In genomic region chr1:36647631-36648030, GRCm38 (mm10) we compare ENCODE assay signal across 17 mouse cellular contexts. TPM values are rescaled to one million over a fixed set of nuclear protein-coding genes. Genes with fewer than 3 reads are reported as not detected.
DNase-seq lines count a peak whose midpoint lies in the region; ATAC-seq and TF ChIP-seq lines count a peak whose summit lies in the region.
"Had no signal": no experiment of that assay in that cellular context is flagged by ENCODE, and none has a peak within 500 bp of the region (broad histone marks: within the 10 kb centered on the region; RNA-seq: fewer than 3 reads in every experiment).

No protein-coding gene starts in this region.

- no peak for TF ChIP-seq POLR2A in cerebellum, adult 2 months (IDR thresholded peaks at IDR 0.05; ENCODE audit: borderline replicate concordance, insufficient read depth, low read length)
- TF ChIP-seq POLR2A in kidney, adult 2 months (IDR thresholded peaks at IDR 0.05; ENCODE audit: low read depth, low read length) = no peak

- no peak for TF ChIP-seq CTCF in cerebellum, adult 2 months (IDR thresholded peaks at IDR 0.05; ENCODE audit: borderline replicate concordance, insufficient read depth, low read depth, low read length)
- TF ChIP-seq CTCF in kidney, postnatal 0 days (IDR thresholded peaks at IDR 0.05; ENCODE audit: low read depth) = peak; percentile 54
- no peak for TF ChIP-seq CTCF in kidney, adult 2 months (conservative IDR thresholded peaks at IDR 0.05; ENCODE audit: insufficient read depth, insufficient read length, low read depth, low read length)

- H3K9me3 ChIP-seq in kidney, postnatal 0 days (replicated peaks; ENCODE audit: low read length) = no peaks in the 10 kb centered on the region
- H3K9me3 ChIP-seq in midbrain, embryonic 10.5 days (replicated peaks) = no peaks in the 10 kb centered on the region
- H3K9me3 ChIP-seq: embryonic facial prominence, embryonic 13.5 days; G1E; midbrain, embryonic 15.5 days; neural tube, embryonic 15.5 days had no signal

- peak; percentile 23 to 35 for DNase-seq in cerebellum, adult 2 months
- no peak for DNase-seq in cerebellum, adult 9-10 months
- DNase-seq in kidney, postnatal 0 days (ENCODE audit: low spot score) = peak; percentile 47
- no peak for DNase-seq in kidney, adult 2 months
- DNase-seq in urinary bladder, postnatal 36 days (ENCODE audit: low spot score in 2 of 2) = peak; percentile 33 to 57
- no peak for DNase-seq in urinary bladder, postnatal 25 days (ENCODE audit: low spot score)
- DNase-seq in yolk sac, embryonic 10.5 days (ENCODE audit: low spot score) = peak; percentile 72
- no peak for DNase-seq in midbrain, embryonic 10.5 days (ENCODE audit: low spot score)
- DNase-seq: cerebellum, postnatal 36 days; gastrocnemius, postnatal 14 days; heart, postnatal 36 days had no signal

- H3K27ac ChIP-seq in cerebellum, adult 2 months (ENCODE audit: insufficient read depth, low read length) = no peak overlapping the region
- no peak overlapping the region for H3K27ac ChIP-seq in kidney, postnatal 0 days
- no peak overlapping the region for H3K27ac ChIP-seq in kidney, adult 2 months (ENCODE audit: insufficient read depth, low read depth, low read length)
- no peak overlapping the region for H3K27ac ChIP-seq in midbrain, embryonic 10.5 days (replicated peaks)
- H3K27ac ChIP-seq: embryonic facial prominence, embryonic 13.5 days; midbrain, embryonic 15.5 days; neural tube, embryonic 15.5 days had no signal

- no peaks in the 10 kb centered on the region for H3K27me3 ChIP-seq in cerebellum, adult 2 months (ENCODE audit: control insufficient read depth, insufficient read depth, low read length)
- no peaks in the 10 kb centered on the region for H3K27me3 ChIP-seq in kidney, postnatal 0 days (ENCODE audit: insufficient read depth, low read length)
- H3K27me3 ChIP-seq in kidney, adult 2 months (replicated peaks; ENCODE audit: control insufficient read depth, insufficient read depth, low read length) = no peaks in the 10 kb centered on the region
- H3K27me3 ChIP-seq in midbrain, embryonic 10.5 days (ENCODE audit: low read depth, poor library complexity, severe bottlenecking) = no peaks in the 10 kb centered on the region
- H3K27me3 ChIP-seq: embryonic facial prominence, embryonic 13.5 days; midbrain, embryonic 15.5 days; neural tube, embryonic 15.5 days had no signal

- H3K36me3 ChIP-seq in kidney, postnatal 0 days (ENCODE audit: insufficient read depth, low read length) = no peaks in the 10 kb centered on the region
- H3K36me3 ChIP-seq in kidney, adult 2 months (ENCODE audit: control insufficient read depth, insufficient read depth, low read length) = no peaks in the 10 kb centered on the region
- H3K36me3 ChIP-seq in midbrain, embryonic 10.5 days = no peaks in the 10 kb centered on the region
- H3K36me3 ChIP-seq: embryonic facial prominence, embryonic 13.5 days; G1E; midbrain, embryonic 15.5 days; neural tube, embryonic 15.5 days had no signal

- peak; percentile 78 for ATAC-seq in kidney, postnatal 0 days (replicated peaks; ENCODE audit: low FRiP score, low read depth)
- ATAC-seq: forebrain, embryonic 14.5 days; midbrain, embryonic 15.5 days had no signal

- H3K9ac ChIP-seq in kidney, postnatal 0 days (ENCODE audit: low read depth, low read length) = no peak overlapping the region
- H3K9ac ChIP-seq: embryonic facial prominence, embryonic 13.5 days; midbrain, embryonic 15.5 days; neural tube, embryonic 15.5 days had no signal

- H3K4me1 ChIP-seq in cerebellum, adult 2 months (ENCODE audit: control insufficient read depth, insufficient read depth, low read length) = peaks cover 11% of the 10 kb centered on the region
- H3K4me1 ChIP-seq in kidney, postnatal 0 days (replicated peaks; ENCODE audit: insufficient read depth, low read length) = no peaks in the 10 kb centered on the region
- no peaks in the 10 kb centered on the region for H3K4me1 ChIP-seq in kidney, adult 2 months (ENCODE audit: control insufficient read depth, insufficient read depth, low read length)
- peaks cover 5% of the 10 kb centered on the region; the same call in 1 of the 2 replicates for H3K4me1 ChIP-seq in midbrain, embryonic 10.5 days
- H3K4me1 ChIP-seq: embryonic facial prominence, embryonic 13.5 days; midbrain, embryonic 15.5 days; neural tube, embryonic 15.5 days had no signal

- no peak overlapping the region for H3K4me2 ChIP-seq in kidney, postnatal 0 days (ENCODE audit: low read length)
- H3K4me2 ChIP-seq: embryonic facial prominence, embryonic 13.5 days; liver, embryonic 11.5 days; midbrain, embryonic 15.5 days; neural tube, embryonic 15.5 days had no signal

- WGBS in cerebellum, adult 2 months = 17% methylated on average over 5 of the region's 5 CpGs
- WGBS in kidney, postnatal 0 days = 41% methylated on average over 5 of the region's 5 CpGs
- 36% methylated on average over 5 of the region's 5 CpGs for WGBS in kidney, adult 2 months
- 67% methylated on average over 5 of the region's 5 CpGs for WGBS in midbrain, embryonic 10.5 days

- no peak overlapping the region for H3K4me3 ChIP-seq in cerebellum, adult 2 months (replicated peaks; ENCODE audit: insufficient read depth, low read depth, low read length)
- H3K4me3 ChIP-seq in kidney, postnatal 0 days (replicated peaks; ENCODE audit: low read depth, low read length) = no peak overlapping the region
- no peak overlapping the region for H3K4me3 ChIP-seq in kidney, adult 2 months (ENCODE audit: insufficient read depth, low read depth, low read length)
- H3K4me3 ChIP-seq in midbrain, embryonic 10.5 days = no peak overlapping the region
- H3K4me3 ChIP-seq: embryonic facial prominence, embryonic 13.5 days; midbrain, embryonic 15.5 days; neural tube, embryonic 15.5 days had no signal

RNA-seq across cellular contexts. Expression of gene Fam178b, which starts 35.4 kb away (rescaled TPM):
- 1.1 and 1.4 TPM in 2 replicates for polyA plus RNA-seq in cerebellum, adult 2 months (2012; rRNA removed)
- 1.0 and 1.6 TPM in 2 replicates for polyA plus RNA-seq in kidney, postnatal 0 days (2015; fragmentation: Nextera tagmentation; extraction: Ambion mirVana)
- polyA plus RNA-seq in kidney, adult 2 months (2012; rRNA removed) = 0.35 and 1.1 TPM in 2 replicates
- polyA plus RNA-seq in midbrain, embryonic 10.5 days (2016; fragmentation: Nextera tagmentation; extraction: Ambion mirVana) = 0.33 and 0.50 TPM in 2 replicates
- polyA plus RNA-seq: forebrain, embryonic 14.5 days; G1E; midbrain, embryonic 15.5 days had no signal

RNA-seq across cellular contexts. Expression of gene Cox5b, which starts 43.6 kb away (rescaled TPM):
- polyA plus RNA-seq in cerebellum, adult 2 months (2012; rRNA removed) = 812 and 891 TPM in 2 replicates
- 1,072 and 1,147 TPM in 2 replicates for polyA plus RNA-seq in kidney, postnatal 0 days (2015; fragmentation: Nextera tagmentation; extraction: Ambion mirVana)
- polyA plus RNA-seq in kidney, adult 2 months (2012; rRNA removed) = 1,291 and 1,565 TPM in 2 replicates
- polyA plus RNA-seq in midbrain, embryonic 10.5 days (2016; fragmentation: Nextera tagmentation; extraction: Ambion mirVana) = 531 and 539 TPM in 2 replicates

Comparison
In these comparisons a context has a peak if more than half of its experiments do, and no peak if none do; other contexts are left out.
1. DNase-seq: peak in cerebellum, adult 2 months (2 of 2), kidney, postnatal 0 days (single experiment), urinary bladder, postnatal 36 days (2 of 2) and yolk sac, embryonic 10.5 days (single experiment); none in cerebellum, adult 9-10 months (single experiment), kidney, adult 2 months (single experiment), urinary bladder, postnatal 25 days (single experiment) and midbrain, embryonic 10.5 days (single experiment).